Mouse (Mus musculus) MEL (cell line): ENCODE results near the gene Mrpl9.

ENCODE experiments used
- GABPA ChIP-seq: IDR thresholded peaks from 2 replicates; pipeline ENCODE4 v1.6.1; 2012; ENCODE audit warnings: low read depth, mild to moderate bottlenecking, inconsistent platforms, low read length, improper control_type of control experiment, moderate library complexity
- MYC ChIP-seq: IDR thresholded peaks from 2 replicates; pipeline ENCODE4 v1.6.1; 2011; ENCODE audit warnings: low read depth, mild to moderate bottlenecking, low read length, improper control_type of control experiment, moderate library complexity
- POLR2A ChIP-seq, 2 experiments: IDR thresholded peaks; 2 replicates each; pipeline ENCODE4 v1.6.1; 2011 to 2012; ENCODE audit warnings: low read length in 2 of 2, mild to moderate bottlenecking in 2 of 2, control low read depth in 1 of 2, improper control_type of control experiment in 1 of 2, low read depth in 1 of 2, moderate library complexity in 1 of 2; ENCODE audit not compliant: control insufficient read depth in 1 of 2, insufficient read depth in 1 of 2, poor library complexity in 1 of 2
- ZMIZ1 ChIP-seq: IDR thresholded peaks from 2 replicates; pipeline ENCODE4 v1.6.1; 2012; ENCODE audit warnings: low read depth, mild to moderate bottlenecking, inconsistent platforms, low read length, improper control_type of control experiment, moderate library complexity

- no peak for TF ChIP-seq POLR2A (IDR thresholded peaks at IDR 0.05; ENCODE audit: control insufficient read depth in 1 of 2, insufficient read depth in 1 of 2, low read depth in 1 of 2, low read length in 2 of 2, poor library complexity in 1 of 2)
- TF ChIP-seq GABPA = no peak
- no peak for TF ChIP-seq ZMIZ1
- no peak for TF ChIP-seq MYC
Observed at GRCm38 (mm10) chr3:94477444-94477843, 34.3 kb downstream of the Mrpl9 start.
